Comparison of ENCODE assay signal across 12 mouse cellular contexts in the genomic region with DNA sequence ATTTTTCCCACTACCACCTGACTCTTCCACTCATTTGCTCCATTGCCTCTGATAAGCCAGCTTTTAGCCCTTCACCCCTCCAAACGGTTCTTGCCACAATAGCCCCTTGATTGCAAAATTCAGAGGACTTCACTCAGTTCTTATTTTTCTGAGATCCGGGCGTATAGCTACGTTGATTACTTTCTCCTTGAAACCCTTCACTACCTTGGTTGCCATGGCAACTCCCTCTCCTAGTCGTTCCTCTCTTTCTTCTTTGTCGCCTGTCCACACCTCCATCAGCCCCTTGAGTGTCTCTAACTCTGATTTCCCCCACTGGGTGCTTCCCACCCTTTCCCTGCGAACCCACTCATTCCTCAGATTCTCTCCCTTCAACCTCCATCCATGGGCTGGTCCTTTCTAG. TPM values are rescaled to one million over a fixed set of nuclear protein-coding genes. Genes with fewer than 3 reads are reported as not detected.
DNase-seq lines count a peak whose midpoint lies in the region; ATAC-seq lines count a peak whose summit lies in the region.
"Had no signal": no experiment of that assay in that cellular context is flagged by ENCODE, and none has a peak within 500 bp of the region (broad histone marks: within the 10 kb centered on the region; RNA-seq: fewer than 3 reads in every experiment).

No protein-coding gene starts in this region.

- intact Hi-C loops in left cerebral cortex, postnatal 14 days (cut with DNase I) = no loop called here

- no peaks in the 10 kb centered on the region for H3K36me3 ChIP-seq in forebrain, embryonic 14.5 days (ENCODE audit: control insufficient read depth, insufficient read depth, low read length)
- H3K36me3 ChIP-seq in midbrain, embryonic 12.5 days = no peaks in the 10 kb centered on the region

- no peak overlapping the region for H3K4me3 ChIP-seq in forebrain, embryonic 14.5 days (ENCODE audit: low read depth, low read length)
- H3K4me3 ChIP-seq in midbrain, embryonic 12.5 days = no peak overlapping the region

- no peaks in the 10 kb centered on the region for H3K27me3 ChIP-seq in forebrain, embryonic 14.5 days (replicated peaks; ENCODE audit: control insufficient read depth, insufficient read depth, low read length)
- peaks cover 51% of the 10 kb centered on the region for H3K27me3 ChIP-seq in midbrain, embryonic 12.5 days

- peak overlapping the region; percentile 76 for H3K27ac ChIP-seq in forebrain, embryonic 14.5 days (ENCODE audit: low read depth, low read length)
- peak overlapping the region; percentile 54 for H3K27ac ChIP-seq in midbrain, embryonic 12.5 days (replicated peaks)

- peaks cover 46% of the 10 kb centered on the region for H3K4me1 ChIP-seq in forebrain, embryonic 14.5 days (ENCODE audit: control insufficient read depth, insufficient read depth, low read length)
- H3K4me1 ChIP-seq in midbrain, embryonic 12.5 days = peaks cover 59% of the 10 kb centered on the region

- 16% methylated on average over 7 of the region's 7 CpGs for WGBS in forebrain, embryonic 14.5 days
- WGBS in midbrain, embryonic 12.5 days = 23% methylated on average over 7 of the region's 7 CpGs

- no peak overlapping the region for H3K4me2 ChIP-seq in forebrain, embryonic 14.5 days (ENCODE audit: low read length)
- H3K4me2 ChIP-seq in midbrain, embryonic 12.5 days (replicated peaks) = no peak overlapping the region
- H3K4me2 ChIP-seq: liver, embryonic 11.5 days had no signal

- peak; percentile 38 for ATAC-seq in forebrain, embryonic 14.5 days
- ATAC-seq in midbrain, embryonic 12.5 days (ENCODE audit: low FRiP score, low read depth) = no peak
- ATAC-seq: Patski had no signal

- peak; percentile 48 to 61 for DNase-seq in left cerebral cortex, postnatal 14 days (ENCODE audit: low spot score in 2 of 2)
- DNase-seq in left cerebral cortex, adult 8-10 months (ENCODE audit: low spot score in 2 of 2) = no peak
- peak; percentile 54 for DNase-seq in ZHBTc4 (ENCODE audit: low read depth, low spot score)
- peak; percentile 86 for DNase-seq in forebrain, embryonic 14.5 days (ENCODE audit: low spot score)
- no peak for DNase-seq in adrenal gland, adult 8-10 months
- DNase-seq in frontal cortex, postnatal 25 days (ENCODE audit: low spot score in 2 of 2) = no peak
- DNase-seq in heart, adult 11 months = no peak
- DNase-seq: kidney, adult 2 months; layer of hippocampus, adult 9-11 months had no signal

- H3K9me3 ChIP-seq in forebrain, embryonic 14.5 days (replicated peaks; ENCODE audit: control insufficient read depth, low read length) = no peaks in the 10 kb centered on the region
- H3K9me3 ChIP-seq in midbrain, embryonic 12.5 days = no peaks in the 10 kb centered on the region

- no peak overlapping the region for H3K9ac ChIP-seq in forebrain, embryonic 14.5 days (ENCODE audit: low read length)
- H3K9ac ChIP-seq in midbrain, embryonic 12.5 days (replicated peaks) = no peak overlapping the region

RNA-seq across cellular contexts. Expression of a gene that starts 22.8 kb away (rescaled TPM):
- 100 to 1,000 TPM; 283 to 425 TPM for total RNA-seq in left cerebral cortex, postnatal 14 days (2021)
- 100 to 1,000 TPM; 199 to 269 (median 247) TPM for total RNA-seq in left cerebral cortex, adult 8-10 months (2022)
- 6,589 and 7,102 TPM in 2 replicates for polyA plus RNA-seq in forebrain, embryonic 14.5 days (2014; fragmentation: Nextera tagmentation; extraction: Ambion mirVana)
- polyA plus RNA-seq in midbrain, embryonic 12.5 days (2016; fragmentation: Nextera tagmentation; extraction: Ambion mirVana) = 4,044 and 4,632 TPM in 2 replicates
- total RNA-seq in adrenal gland, adult 8-10 months (2022) = 100 to 1,000 TPM in 2 of 4 experiments, 10 to 100 TPM in 2; 42.5 to 190 (median 123) TPM

RNA-seq across cellular contexts. Expression of a gene that starts 34.0 kb away (rescaled TPM):
- 100 to 1,000 TPM; 103 to 116 TPM for total RNA-seq in left cerebral cortex, postnatal 14 days (2021)
- total RNA-seq in left cerebral cortex, adult 8-10 months (2022) = 100 to 1,000 TPM; 117 to 129 (median 119) TPM
- polyA plus RNA-seq in forebrain, embryonic 14.5 days (2014; fragmentation: Nextera tagmentation; extraction: Ambion mirVana) = 240 and 254 TPM in 2 replicates
- 132 and 149 TPM in 2 replicates for polyA plus RNA-seq in midbrain, embryonic 12.5 days (2016; fragmentation: Nextera tagmentation; extraction: Ambion mirVana)
- 10 to 100 TPM; 81.0 to 96.7 (median 91.6) TPM for total RNA-seq in adrenal gland, adult 8-10 months (2022)

Comparison
In these comparisons a context has a peak if more than half of its experiments do, and no peak if none do; other contexts are left out.
1. DNase-seq: peak in left cerebral cortex, postnatal 14 days (2 of 2), ZHBTc4 (single experiment) and forebrain, embryonic 14.5 days (single experiment); none in left cerebral cortex, adult 8-10 months (0 of 2), adrenal gland, adult 8-10 months (single experiment), frontal cortex, postnatal 25 days (0 of 2) and heart, adult 11 months (single experiment).